Mouse (Mus musculus) pancreas, adult 10 weeks (tissue): ENCODE measurements around the gene Cidec. TPM values are rescaled to one million over a fixed set of nuclear protein-coding genes. Genes with fewer than 3 reads are reported as not detected.

Source experiments
- polyA plus RNA-seq: library from polyadenylated mRNA; stranded (reverse); fragments of 350-450 nt; fragmentation: Illumina TruSeq; extraction: RNeasy Lipid Tissue Mini Kit (QIAGEN cat#74804); gene quantifications from one replicate; pipeline ENCODE4 v1.2.3, GENCODE M21; 2015; ENCODE audit warnings: low read depth, low replicate concordance; ENCODE audit not compliant: insufficient read depth

The Cidec gene
- polyA plus RNA-seq = 19.3 TPM

GRCm38 (mm10) chr6:113435664-113436205 is at the start of gene Cidec:
Gene Cidec (minus strand): TSS chr6:113435760.

GRCm38 (mm10) chr6:113483100-113483615 is 47.6 kb upstream of the Cidec start, which contains the start of gene Creld1:
Gene Creld1 (plus strand): TSS chr6:113483297.

GRCm38 (mm10) chr6:113471297-113471936 is 35.9 kb upstream of the Cidec start, which contains the start of gene Il17rc:
Gene Il17rc (plus strand): TSS chr6:113471427.

GRCm38 (mm10) chr6:113457952-113458534 is 22.5 kb upstream of the Cidec start, which contains the start of gene Il17re:
Gene Il17re (plus strand): TSS chr6:113458484.

GRCm38 (mm10) chr6:113442442-113443090 is 7.0 kb upstream of the Cidec start, which contains the start of gene Jagn1:
Gene Jagn1 (plus strand): TSS chr6:113442569.

GRCm38 (mm10) chr6:113419199-113419587 is 16.4 kb downstream of the Cidec start, which contains the start of gene Rpusd3:
Gene Rpusd3 (minus strand): TSS chr6:113419340.

GRCm38 (mm10) chr6:113388960-113389359 is 46.6 kb downstream of the Cidec start, which contains the start of gene Ttll3:
Gene Ttll3 (plus strand): TSS chr6:113389260.

GRCm38 (mm10) chr6:113377496-113378385 is 57.8 kb downstream of the Cidec start, which contains the start of the genes Tada3 and Arpc4:
Gene Tada3 (minus strand): TSS chr6:113377883.
Gene Arpc4 (plus strand): TSS chr6:113378115.

Other genes with a start within 250 kb of the Cidec start
- 1.8 TPM for gene Lhfpl4, start 240.4 kb downstream of the Cidec start, polyA plus RNA-seq
- gene Mtmr14, start 197.9 kb downstream of the Cidec start, polyA plus RNA-seq = 7.8 TPM
- gene Cpne9, start 153.5 kb downstream of the Cidec start, polyA plus RNA-seq = not detected
- gene Brpf1, start 128.6 kb downstream of the Cidec start, polyA plus RNA-seq = 8.0 TPM
- gene Ogg1, start 108.8 kb downstream of the Cidec start, polyA plus RNA-seq = 4.5 TPM
- gene Camk1, start 91.8 kb downstream of the Cidec start, polyA plus RNA-seq = 21.6 TPM
- gene Tada3, start 57.9 kb downstream of the Cidec start, polyA plus RNA-seq = 10.0 TPM
- 20.2 TPM for gene Arpc4, start 57.6 kb downstream of the Cidec start, polyA plus RNA-seq
- gene Ttll3, start 46.5 kb downstream of the Cidec start, polyA plus RNA-seq = 3.8 TPM
- 7.7 TPM for gene Rpusd3, start 16.4 kb downstream of the Cidec start, polyA plus RNA-seq
- 16.6 TPM for gene Jagn1, start 6.8 kb upstream of the Cidec start, polyA plus RNA-seq
- 5.2 TPM for gene Il17re, start 22.7 kb upstream of the Cidec start, polyA plus RNA-seq
- 7.5 TPM for gene Il17rc, start 35.7 kb upstream of the Cidec start, polyA plus RNA-seq
- gene Creld1, start 47.5 kb upstream of the Cidec start, polyA plus RNA-seq = 5.7 TPM
- gene Prrt3, start 66.2 kb upstream of the Cidec start, polyA plus RNA-seq = not detected
- 14.9 TPM for gene Emc3, start 95.9 kb upstream of the Cidec start, polyA plus RNA-seq
- not detected for gene Fancd2, start 95.9 kb upstream of the Cidec start, polyA plus RNA-seq
- gene Fancd2os, start 165.0 kb upstream of the Cidec start, polyA plus RNA-seq = not detected
- gene Brk1, start 169.0 kb upstream of the Cidec start, polyA plus RNA-seq = 29.6 TPM
- gene Vhl, start 188.2 kb upstream of the Cidec start, polyA plus RNA-seq = 8.1 TPM
- gene Irak2, start 202.7 kb upstream of the Cidec start, polyA plus RNA-seq = 4.0 TPM